Mouse (Mus musculus): Measurements from ENCODE around the gene Clybl.

Clybl gene

DNA sequence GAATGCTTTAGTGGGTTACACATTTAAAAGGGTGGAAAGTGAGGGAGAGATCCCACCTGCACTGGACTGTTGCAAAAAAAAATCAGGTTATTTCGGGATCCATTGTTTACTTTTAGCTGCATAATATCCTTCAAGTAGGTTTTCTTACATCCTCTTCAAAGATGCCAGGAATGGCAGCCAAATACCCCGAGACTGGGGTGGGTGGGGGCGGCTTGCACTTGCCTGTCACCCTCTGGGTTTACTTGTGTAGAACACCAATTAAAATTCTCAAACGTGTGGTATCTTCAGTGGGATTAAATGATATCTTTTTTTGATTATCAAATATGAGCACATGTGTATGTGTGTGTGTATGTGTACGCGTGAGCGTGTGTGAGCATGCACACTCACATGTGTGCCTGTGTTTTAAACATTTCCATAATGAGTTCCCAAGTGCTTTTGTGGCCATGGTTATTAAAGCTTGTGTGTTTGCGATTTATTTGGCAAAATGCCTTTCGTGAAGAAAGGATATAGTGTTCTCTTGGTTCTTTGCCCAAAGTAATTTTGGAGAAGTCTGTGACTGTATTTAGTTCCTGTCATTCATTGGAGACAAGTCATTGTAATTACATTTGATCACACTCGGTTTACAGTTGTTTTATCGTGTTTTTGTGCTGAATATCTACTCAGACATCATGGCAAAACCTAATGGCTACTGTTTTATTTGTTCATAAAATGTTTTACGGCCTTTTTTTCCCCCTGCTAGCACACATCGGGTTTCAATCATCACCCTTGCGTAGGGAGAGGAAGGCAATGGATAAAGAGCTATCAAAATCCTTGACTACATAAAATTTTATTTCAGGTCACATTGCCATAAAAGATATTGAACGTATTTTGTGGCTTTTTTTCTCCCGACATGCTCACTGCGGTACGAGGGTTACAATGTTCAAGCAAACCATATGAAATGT, 65.7 kb downstream of the Clybl start:
- DNase-seq (ENCODE audit: extremely low spot score, low spot score) = no peak

DNA sequence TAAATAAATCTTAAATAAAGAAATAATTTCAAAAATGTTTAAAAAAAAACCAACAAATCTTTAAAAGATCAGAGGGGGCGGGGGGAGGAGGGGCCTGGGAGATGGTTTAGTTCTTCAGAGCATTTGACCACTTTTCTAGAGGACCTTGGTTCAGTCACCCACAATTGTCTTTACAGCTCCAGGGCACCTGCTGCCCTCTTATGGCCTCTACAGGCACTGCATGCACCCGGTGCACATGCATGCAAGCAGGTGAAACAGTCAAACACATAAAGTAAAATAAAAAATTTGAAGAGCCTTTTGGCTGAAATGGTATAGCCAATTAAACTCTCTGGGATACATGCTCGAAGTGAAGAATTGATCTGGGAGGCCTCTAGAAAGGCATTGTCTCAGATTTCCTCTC, 67.6 kb downstream of the Clybl start:
- DNase-seq (ENCODE audit: extremely low spot score, low spot score) = no peak

DNA sequence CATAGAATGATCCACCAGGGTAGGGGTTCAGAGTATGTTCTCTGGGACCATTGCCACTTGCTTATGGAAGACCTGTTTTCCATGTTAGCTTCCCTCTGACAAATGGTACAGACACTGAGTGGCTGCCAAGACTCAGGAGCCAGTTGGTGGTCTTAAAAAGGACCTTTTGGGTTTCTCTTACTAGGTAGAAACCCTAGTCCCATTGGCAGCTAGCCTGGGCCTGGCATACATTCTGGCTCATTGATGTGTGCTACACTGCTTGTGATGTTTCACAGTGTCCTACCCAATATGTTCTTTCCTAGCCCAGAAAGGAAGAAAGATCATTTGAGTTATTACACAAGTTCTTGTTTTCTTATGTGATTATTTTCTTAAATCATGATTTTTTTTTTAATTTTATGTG, 69.8 kb downstream of the Clybl start:
- no peak for DNase-seq (ENCODE audit: extremely low spot score, low spot score)

DNA sequence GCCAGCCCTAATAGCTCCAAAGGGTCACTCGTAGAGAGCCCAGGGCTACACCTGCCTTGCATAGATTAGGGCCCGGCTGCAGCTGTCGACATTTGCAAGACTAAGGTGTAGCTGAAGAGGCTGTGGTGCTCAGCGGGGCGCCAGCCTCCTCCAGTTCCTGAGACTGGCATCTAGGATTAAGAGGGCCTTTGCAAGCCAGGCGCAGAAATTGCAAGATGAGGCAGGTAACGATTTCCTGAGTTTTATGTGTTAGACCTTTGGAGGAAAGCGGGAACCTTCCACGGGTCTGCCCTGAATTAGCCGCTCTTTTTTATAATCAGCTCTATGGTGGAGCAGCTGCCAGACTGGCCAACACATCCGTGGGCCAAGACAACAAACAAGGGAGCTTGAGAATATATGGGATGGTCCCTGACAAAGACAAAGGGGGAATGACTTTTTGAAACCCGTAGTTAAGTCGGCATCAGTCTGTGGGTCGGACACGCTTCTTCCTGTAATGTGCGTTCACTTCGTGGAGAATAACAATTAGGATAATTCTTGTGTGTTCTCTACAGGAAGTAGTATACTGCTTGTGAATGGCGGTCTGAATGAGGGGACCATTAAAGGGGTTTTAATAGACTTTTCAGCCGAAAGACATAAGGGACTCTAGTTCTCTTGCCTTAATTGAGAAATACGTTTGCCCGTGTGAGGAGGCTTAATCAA, 74.2 kb downstream of the Clybl start:
- DNase-seq (ENCODE audit: extremely low spot score, low spot score) = peak; percentile 40

DNA sequence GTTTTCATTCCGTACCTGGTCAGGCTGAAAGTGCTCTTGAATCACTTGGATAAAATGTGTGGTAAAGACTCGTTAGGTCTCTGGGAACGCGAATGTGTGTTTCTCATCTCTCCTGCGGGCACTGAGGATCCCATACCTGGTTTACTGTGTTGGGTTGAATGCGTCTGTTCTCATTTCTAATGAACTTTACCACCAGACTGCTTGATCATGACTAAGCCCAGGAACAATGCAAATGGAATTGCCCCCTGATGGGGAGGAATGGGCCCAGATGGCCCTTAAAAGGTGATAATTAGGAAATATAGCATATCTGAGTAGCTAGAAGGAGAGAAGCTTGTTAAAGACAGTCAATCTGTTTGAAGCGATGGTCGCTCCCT, 74.7 kb downstream of the Clybl start:
- peak; percentile 38 for DNase-seq (ENCODE audit: extremely low spot score, low spot score)

DNA sequence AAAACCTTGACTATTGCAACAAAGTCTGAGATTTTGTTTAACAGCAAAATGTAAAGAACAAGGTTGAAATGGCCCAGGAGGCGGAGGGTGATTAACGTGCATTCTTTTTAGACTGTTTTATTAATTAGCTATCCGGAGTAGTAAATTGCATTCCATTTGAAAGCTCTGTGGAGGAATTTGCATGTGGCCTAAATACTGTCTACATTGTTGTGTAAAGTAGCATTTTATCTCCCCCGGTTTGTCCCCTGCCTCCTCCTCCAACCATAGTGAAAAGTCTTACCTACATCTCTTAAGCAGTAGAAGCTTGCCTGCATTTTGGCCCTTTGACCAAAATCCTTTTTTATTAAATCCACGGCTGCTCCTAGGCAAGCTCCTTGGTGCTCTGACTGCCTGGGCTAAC, 76.8 kb downstream of the Clybl start:
- no peak for DNase-seq (ENCODE audit: extremely low spot score, low spot score)

DNA sequence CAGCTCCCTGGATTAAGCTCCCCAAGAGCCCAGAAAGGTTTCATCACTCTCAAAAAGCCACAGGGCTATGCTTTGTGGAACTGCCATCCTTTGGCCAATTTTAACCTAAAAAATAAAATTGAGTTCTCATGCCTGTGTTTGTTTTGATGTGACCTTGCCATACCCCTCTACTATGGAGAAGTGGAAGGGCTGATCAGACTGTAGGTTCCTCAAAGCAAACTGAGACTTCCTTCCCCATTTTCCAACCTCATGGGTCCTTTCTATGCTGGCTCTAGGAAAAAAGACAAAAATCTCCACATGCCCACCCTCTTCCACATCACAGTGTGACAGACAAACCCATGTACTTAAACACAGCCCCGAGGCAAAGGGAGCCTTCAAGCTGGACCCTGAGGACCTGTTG, 79.7 kb downstream of the Clybl start:
- DNase-seq (ENCODE audit: extremely low spot score, low spot score) = no peak

DNA sequence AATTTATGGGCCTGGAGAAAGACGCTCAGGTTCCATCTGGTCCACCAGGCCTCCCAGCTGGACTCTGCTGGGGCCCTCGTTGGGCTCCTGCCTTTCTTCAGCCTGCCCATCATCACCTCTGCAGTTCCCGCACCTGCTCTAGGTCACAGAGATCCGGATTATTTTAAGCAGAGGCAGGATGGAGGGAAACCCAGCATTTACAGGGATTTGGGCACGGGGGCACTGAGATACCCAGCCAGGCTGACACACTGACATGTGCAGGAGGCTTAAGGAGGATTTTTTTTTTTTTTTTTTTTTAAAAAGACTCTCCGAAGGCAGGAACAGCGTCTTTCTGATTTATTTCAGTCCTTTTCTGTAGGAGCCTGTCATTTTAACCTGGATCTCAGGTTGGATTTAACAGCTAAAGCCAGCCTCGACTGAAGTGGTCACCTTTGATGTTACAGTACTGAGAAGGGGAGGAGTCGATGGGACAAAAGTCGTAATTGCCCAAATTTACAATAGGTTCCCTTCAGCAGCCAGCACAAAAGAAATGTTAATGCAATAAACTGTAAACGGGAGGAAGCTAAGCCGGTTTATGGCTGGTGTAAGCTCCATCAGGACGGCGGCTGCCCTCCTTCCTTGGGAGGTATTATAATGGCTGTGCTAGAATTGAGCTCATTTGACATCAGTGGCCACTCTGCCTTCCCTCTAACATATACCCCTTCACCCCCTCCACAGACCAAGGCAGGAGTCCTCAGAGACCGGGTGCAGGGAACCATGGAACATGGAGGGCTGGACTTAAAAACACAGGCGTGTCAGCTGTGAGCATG, 81.6 kb downstream of the Clybl start:
- no peak for DNase-seq (ENCODE audit: extremely low spot score, low spot score)

DNA sequence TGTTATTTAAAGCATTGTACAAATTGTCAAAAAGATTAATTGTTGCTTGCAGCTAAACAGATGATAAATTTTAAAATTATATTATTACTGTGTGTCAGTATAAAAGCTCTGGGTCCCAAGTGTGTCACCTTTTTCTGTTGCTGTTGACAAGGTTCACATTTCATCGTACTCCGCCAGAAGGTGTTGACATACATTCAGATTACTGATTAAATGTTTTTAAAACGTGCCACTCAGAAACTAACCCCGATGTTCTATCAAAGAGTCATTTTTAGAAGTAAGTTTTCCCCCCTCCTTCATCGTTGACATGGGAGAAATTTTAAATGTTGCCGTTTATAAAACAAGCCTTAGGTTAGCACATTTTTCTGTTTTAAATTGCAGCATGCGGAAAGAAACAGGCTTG, 83.7 kb downstream of the Clybl start:
- DNase-seq (ENCODE audit: extremely low spot score, low spot score) = no peak

DNA sequence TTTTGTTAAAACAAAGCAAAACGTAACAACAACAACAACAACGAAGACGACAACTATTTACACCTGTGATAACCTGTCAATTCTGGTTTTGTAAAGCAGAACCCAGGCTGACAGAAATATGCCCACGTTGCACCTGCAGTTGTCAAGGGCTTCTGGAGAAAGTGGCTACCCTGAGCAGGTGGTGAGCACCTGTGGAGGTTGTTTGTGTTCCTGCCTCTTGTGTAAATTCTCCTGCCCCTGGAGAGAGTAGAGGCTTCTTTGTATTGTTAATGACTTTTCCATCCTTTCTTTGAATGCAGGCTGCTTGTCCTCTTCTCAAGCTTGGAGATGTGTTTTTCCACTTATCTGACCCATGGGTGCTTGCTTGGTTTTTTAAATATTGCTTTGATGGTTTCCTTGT, 86.1 kb downstream of the Clybl start:
- no peak for DNase-seq (ENCODE audit: extremely low spot score, low spot score)

DNA sequence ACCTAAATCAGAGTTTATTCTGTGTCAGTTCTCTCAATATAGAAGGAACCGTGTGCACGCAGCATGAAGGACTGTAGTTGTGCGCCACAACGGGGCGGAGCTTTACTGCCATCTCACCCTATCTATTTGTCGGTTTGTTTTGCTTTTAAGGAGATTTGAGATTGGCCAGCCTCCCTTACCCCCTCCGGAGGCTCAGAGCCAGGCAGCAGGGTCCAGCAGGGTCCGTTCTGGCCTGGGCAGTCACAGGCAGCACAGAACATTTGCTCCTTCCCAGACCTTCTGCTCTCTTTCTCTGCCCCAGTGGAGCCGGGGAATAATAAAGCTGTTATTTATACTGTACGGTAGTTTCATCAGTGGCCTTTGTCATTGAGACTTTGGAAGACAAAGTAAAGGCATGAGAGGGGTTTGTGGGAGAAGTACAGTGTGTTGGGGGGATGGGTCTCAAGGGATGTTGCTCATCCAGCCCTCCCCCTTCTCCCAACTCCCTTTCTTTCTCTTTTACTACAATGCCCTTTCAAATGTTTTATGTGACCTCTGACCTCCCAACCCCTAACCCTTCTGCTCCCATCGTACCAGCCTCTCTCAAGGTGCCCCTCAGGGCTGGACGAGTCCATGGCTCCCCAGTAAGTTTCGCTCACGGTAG, 89.7 kb downstream of the Clybl start:
- DNase-seq (ENCODE audit: extremely low spot score, low spot score) = no peak

DNA sequence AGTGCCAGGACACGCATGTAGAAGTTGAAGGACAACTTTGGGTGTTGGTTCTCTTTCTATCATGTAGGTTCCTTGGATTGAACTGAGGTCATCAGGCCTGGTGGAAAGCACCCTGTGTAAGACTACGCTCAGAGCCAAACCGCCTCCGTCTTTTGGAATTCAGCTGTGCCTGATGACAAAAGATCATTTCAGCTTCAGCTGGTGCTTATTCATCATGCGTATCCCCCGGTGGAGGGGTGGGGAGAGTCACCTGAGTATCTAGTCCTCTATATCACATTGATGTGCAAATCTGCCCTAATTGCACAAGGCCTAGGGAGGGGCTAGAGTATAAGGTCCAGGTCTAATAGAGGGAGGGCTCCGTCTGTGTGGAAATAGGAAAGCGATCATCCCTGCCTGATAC, 95.6 kb downstream of the Clybl start:
- no peak for DNase-seq (ENCODE audit: extremely low spot score, low spot score)

DNA sequence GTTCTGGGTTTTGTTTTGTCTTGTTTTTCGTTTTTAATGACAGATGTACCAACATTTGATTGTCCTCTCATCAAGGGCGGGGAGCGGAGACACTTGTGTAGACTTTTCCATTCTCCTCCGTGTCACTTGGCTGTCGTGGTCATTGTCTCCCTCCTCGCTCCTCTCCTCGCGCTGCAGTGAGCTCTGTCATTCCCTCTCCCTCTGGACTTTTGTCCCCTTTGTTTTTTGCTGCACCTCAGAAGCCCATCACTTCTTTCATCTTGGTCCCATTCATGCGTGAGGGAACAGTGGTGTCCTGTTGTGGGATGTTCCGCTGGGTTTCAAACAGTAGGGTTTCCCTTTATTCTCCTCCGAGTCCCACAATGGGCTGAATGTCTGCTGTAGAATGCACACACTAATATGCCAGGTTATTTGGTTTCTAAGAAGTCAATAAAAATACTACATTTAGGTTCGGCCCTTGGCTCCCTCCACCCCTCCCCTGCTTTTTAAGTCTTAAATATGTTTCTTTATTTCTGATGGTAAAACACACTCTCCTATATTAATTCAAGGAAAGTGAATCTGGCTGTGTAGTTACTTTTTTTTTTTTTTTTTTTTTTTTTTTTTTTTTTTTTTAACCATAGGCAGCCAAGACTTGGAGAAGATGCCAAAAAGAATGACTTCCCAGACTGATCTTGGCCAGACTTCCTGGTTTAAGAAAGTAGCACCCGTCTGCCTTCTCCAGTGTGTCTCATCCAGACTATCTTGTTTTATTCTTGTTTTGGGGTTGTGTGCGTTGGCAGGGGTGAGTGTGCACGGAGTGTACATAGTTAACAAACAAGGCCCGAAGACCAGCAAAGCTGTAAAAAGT, 98.2 kb downstream of the Clybl start:
- DNase-seq (ENCODE audit: extremely low spot score, low spot score) = peak; percentile 21

DNA sequence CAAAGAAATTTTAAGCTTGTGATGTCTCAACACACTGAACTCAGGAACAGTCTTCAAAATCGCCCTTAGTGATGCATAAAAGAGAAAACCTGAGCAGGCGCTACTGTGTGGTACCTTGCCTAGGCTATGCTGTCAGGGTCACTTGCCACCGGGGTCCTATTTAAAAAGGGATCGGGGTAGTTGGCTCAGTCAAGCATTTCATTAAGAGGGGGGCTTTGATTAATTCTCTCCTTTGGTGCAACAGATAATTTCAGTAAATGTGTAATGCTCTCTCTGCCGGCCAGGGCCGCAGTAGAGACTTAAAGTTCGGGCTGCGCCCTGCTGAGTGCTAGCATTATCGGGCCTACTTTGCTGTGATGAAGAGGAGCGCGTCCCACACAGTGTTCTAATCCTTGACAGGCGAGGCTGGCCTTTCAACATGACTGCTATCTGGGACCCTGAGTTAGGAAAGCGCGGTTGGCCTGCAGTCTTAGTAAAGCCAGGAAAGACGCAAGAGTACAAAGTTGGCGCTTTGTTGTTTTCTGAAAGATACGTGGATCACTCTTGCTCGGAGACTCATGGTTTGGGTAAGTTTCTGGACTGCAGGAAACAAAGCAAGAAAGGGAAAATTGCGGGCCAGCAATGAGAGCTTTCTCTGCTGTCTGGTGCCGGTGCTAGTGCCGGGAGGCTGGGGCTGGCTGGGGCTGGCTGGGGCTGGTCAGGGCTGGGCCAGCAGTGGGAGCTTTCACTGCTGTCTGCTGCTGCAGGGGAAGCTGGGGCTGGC, 99.0 kb downstream of the Clybl start:
- DNase-seq (ENCODE audit: extremely low spot score, low spot score) = peak; percentile 59

DNA sequence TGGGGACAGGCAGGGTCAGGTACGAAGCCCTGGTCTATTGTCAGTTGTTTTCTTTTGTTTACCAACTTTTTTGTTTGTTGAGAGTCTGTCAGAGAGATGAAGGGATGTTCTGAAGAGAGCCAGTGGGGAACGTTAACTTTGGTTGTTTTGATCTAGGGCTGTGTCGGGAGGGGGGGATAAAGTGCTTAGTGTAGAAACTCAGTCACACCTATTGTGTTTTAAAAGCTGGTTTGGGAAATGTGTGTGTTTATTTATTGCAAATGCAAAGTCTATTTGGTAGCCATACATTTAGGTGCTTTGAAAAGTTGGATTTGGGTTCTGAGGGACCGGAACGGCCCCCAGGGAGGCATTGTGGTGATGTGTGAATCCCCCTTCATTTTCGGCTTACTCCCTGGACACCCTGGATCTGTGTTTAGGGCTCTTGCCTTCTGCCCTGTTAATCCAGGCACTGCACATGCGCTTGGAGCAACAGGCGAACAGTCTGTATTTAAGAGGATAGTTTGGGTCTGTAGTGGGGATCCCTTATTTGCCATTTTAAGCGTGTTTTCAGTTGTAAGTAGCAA, 99.6 kb downstream of the Clybl start:
- DNase-seq (ENCODE audit: extremely low spot score, low spot score) = no peak

DNA sequence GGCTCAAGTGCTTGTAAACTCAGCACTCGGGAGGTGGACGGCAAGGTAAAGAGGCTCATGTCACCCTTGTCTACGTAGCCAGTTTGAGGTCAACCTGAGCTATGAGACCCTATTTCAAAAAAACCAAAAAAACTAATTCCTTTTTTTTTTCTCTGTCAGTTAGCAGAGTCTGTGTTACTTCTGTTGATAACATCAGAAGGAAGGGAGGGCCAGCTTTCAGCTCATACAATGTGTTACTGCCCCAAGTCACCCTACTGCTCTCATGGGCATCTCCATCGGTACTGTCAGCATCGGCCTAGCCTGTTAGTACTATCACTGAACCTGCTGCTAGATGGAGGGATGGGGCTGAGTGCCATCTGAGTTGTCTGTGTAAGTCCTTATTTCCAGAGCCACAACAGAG, 102.5 kb downstream of the Clybl start:
- DNase-seq (ENCODE audit: extremely low spot score, low spot score) = no peak

DNA sequence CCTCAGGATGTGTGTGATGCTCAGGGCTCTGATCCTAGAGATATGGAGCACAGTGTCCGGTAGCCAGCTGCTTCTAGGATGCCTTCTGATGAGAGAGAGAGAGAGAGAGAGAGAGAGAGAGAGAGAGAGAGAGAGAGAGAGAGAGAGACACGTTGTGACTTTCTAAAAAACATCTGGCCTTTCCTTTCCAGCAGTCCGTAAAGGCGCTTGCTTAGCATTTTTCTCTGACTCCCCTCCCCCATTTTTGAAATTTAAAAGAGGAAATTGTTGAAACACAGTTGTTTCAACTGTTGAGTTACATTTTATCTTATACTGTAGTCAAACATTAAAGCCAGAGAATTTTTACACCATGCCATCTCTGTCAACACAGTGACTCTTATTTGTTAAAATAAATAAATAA, 114.9 kb downstream of the Clybl start:
- no peak for DNase-seq (ENCODE audit: extremely low spot score, low spot score)

DNA sequence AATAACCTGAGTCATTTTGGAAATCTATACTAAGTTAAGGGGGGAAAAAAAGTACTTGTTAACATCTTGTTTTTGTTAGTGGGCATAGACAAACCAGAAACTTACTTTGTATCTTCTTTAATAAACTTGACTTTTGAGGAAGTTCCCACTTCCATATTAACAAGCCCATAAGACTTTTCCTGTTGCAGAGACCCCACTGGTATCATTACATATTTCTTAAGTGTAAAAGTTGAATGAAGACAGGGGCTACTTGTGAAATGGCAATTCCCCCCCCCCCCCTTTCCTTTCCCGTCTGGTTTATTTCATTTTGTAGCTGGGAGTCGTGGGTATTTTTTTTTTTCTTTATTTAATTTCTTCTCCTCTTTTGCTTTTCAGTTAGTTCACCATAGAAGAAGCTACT, 115.4 kb downstream of the Clybl start:
- DNase-seq (ENCODE audit: extremely low spot score, low spot score) = no peak

DNA sequence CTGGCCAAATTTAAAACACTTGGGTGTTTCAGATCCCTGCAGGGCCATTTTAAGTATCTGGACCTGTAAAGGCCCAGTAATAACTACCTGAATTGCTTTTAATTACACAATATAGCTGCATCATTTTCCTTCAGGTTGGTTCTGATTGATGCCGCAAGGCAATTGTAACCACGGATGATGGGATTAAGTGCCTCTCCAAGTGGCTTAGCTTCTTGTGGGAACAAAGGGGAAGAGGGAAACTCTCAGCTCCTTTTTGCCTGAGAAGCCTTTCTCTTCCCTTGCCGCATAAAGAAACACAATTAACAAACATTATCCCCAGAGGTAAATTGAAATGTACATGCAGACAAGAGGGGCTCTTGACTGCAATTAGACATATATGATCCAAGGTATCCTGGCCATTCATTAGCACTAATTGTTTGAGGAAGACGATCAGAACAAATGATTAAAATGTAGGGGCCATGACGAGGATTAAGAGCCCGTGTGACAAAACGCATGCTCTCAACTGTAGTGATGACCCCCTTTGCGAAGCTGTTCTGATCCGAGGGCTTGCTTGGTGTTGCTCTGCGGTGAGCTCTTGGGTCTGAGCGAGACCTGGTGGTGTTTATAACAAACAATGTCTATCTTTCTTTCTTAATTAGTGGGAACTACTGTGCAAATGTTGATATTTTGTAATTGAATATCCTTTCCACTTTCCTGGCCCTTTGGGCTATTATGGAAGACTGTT, 116.0 kb downstream of the Clybl start:
- no peak for DNase-seq (ENCODE audit: extremely low spot score, low spot score)
